Mouse (Mus musculus): ENCODE results near the gene Camsap1. TPM values are rescaled to one million over a fixed set of nuclear protein-coding genes. Genes with fewer than 3 reads are reported as not detected.

Camsap1 gene
- polyA plus RNA-seq, 1 experiment from 2014 or later, result 7.3 TPM

GRCm38 (mm10) chr2:25987817-25988216, 4.7 kb upstream of the Camsap1 start:
- Histone ChIP-seq H3K9ac (ENCODE audit: low read length) (no peak overlapping the region), H3K4me2 (ENCODE audit: low read depth, low read length) (no peak overlapping the region), H3K27ac (ENCODE audit: low read length) (no peak overlapping the region), H3K4me1 (ENCODE audit: control insufficient read depth, insufficient read depth, low read length) (peaks cover 5% of the 10 kb centered on the region; the same call in 1 of the 2 replicates), H3K27me3 (ENCODE audit: control insufficient read depth, insufficient read depth, low read length) (no peaks in the 10 kb centered on the region), H3K4me3 (replicated peaks; ENCODE audit: low read length) (no peak overlapping the region), H3K9me3 (replicated peaks; ENCODE audit: control insufficient read depth, low read length) (no peaks in the 10 kb centered on the region), H3K36me3 (ENCODE audit: control insufficient read depth, insufficient read depth, low read length) (no peaks in the 10 kb centered on the region)
- ATAC-seq (ENCODE audit: insufficient read depth, low FRiP score), result no peak
- WGBS, result 80% methylated on average over 6 of the region's 6 CpGs

GRCm38 (mm10) chr2:25986601-25987000, 3.5 kb upstream of the Camsap1 start:
- Histone ChIP-seq H3K9me3 (replicated peaks; ENCODE audit: control insufficient read depth, low read length) (no peaks in the 10 kb centered on the region), H3K4me2 (ENCODE audit: low read depth, low read length) (no peak overlapping the region), H3K9ac (ENCODE audit: low read length) (no peak overlapping the region), H3K4me1 (ENCODE audit: control insufficient read depth, insufficient read depth, low read length) (peaks cover 7% of the 10 kb centered on the region), H3K4me3 (replicated peaks; ENCODE audit: low read length) (no peak overlapping the region), H3K36me3 (ENCODE audit: control insufficient read depth, insufficient read depth, low read length) (no peaks in the 10 kb centered on the region), H3K27ac (ENCODE audit: low read length) (no peak overlapping the region), H3K27me3 (ENCODE audit: control insufficient read depth, insufficient read depth, low read length) (no peaks in the 10 kb centered on the region)
- ATAC-seq (ENCODE audit: insufficient read depth, low FRiP score), result no peak
- WGBS, result 63% methylated on average over 5 of the region's 5 CpGs

DNA sequence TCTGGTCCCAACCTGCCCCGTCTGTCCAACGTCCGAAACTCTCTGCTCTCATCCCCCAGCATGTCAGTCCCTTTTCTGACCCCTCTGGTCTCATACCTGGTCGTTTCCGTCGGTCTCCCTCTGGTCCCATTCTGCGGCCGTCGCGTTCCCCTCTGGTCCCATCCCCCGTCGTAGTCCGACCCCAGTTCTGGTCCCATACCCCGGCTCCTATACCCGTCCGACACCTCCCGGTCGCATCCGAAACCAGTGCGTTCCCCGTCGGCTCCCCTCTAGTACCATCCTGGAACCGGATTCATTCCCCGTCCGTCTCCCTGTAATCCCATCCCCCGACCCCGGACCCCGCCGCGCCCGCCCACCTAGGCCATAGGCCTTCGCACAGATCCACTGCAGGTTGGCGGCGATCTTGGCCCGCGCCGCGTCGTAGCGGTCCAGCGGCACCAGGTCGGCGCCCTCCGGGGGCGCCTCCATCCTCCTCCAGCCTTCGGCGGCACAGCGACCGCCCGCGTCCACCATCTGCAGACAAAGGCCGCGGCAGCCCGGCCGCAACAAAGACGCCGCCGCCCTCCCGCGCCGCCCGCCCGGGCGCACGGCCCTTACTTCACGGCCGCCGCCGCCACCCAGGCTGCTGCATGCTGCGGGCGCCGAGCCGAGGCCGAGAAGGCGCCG, 523 bp downstream of the Camsap1 start:
- under 1% methylated on average over 65 of the region's 76 CpGs for WGBS
- H3K4me2 ChIP-seq (ENCODE audit: low read depth, low read length), result peak overlapping the region; percentile 93
- H3K27ac ChIP-seq (ENCODE audit: low read length), result peak overlapping the region; percentile 71
- no peaks in the 10 kb centered on the region for H3K36me3 ChIP-seq (ENCODE audit: control insufficient read depth, insufficient read depth, low read length)
- H3K27me3 ChIP-seq (ENCODE audit: control insufficient read depth, insufficient read depth, low read length), result no peaks in the 10 kb centered on the region
- H3K9ac ChIP-seq (ENCODE audit: low read length), result peak overlapping the region; percentile 95
- H3K4me1 ChIP-seq (ENCODE audit: control insufficient read depth, insufficient read depth, low read length), result peaks cover 32% of the 10 kb centered on the region
- peak overlapping the region; percentile 94 for H3K4me3 ChIP-seq (replicated peaks; ENCODE audit: low read length)
- peak; percentile 1; the same call in 1 of the 2 replicates for ATAC-seq (ENCODE audit: insufficient read depth, low FRiP score)
- no peaks in the 10 kb centered on the region for H3K9me3 ChIP-seq (replicated peaks; ENCODE audit: control insufficient read depth, low read length)

DNA sequence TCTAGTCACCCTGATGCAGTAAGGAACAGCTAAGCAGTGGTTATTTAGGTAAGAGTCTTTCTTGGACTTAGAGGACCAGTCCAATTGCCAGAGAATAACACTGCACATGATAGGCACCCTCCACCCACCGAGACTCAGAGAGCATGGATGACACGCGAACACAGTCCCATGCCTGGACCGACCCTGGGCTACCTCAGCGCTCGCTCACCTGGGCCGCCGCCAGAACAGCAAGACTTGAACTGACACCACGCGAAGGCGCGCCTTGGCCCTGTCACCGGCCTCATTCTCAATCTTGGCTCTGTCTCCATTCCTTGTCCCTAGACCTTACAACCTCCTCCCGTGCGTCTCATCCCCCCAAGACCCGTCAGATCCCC, 1.0 kb downstream of the Camsap1 start:
- H3K27me3 ChIP-seq (ENCODE audit: control insufficient read depth, insufficient read depth, low read length), result no peaks in the 10 kb centered on the region
- WGBS, result 1% methylated on average over 16 of the region's 16 CpGs
- peak overlapping the region; percentile 71 for H3K27ac ChIP-seq (ENCODE audit: low read length)

GRCm38 (mm10) chr2:25978997-25979396, 4.1 kb downstream of the Camsap1 start:
- Histone ChIP-seq H3K36me3 (ENCODE audit: control insufficient read depth, insufficient read depth, low read length) (no peaks in the 10 kb centered on the region), H3K4me1 (ENCODE audit: control insufficient read depth, insufficient read depth, low read length) (peaks cover 35% of the 10 kb centered on the region), H3K9ac (ENCODE audit: low read length) (no peak overlapping the region), H3K27me3 (ENCODE audit: control insufficient read depth, insufficient read depth, low read length) (no peaks in the 10 kb centered on the region), H3K4me3 (replicated peaks; ENCODE audit: low read length) (no peak overlapping the region), H3K27ac (ENCODE audit: low read length) (no peak overlapping the region), H3K4me2 (ENCODE audit: low read depth, low read length) (no peak overlapping the region), H3K9me3 (replicated peaks; ENCODE audit: control insufficient read depth, low read length) (no peaks in the 10 kb centered on the region)
- ATAC-seq (ENCODE audit: insufficient read depth, low FRiP score), result no peak
- WGBS, result 71% methylated on average over 4 of the region's 4 CpGs

More for the DNA sequence above, 1.0 kb downstream of the Camsap1 start:
- ATAC-seq (ENCODE audit: insufficient read depth, low FRiP score), result no peak
- Histone ChIP-seq H3K9me3 (replicated peaks; ENCODE audit: control insufficient read depth, low read length) (no peaks in the 10 kb centered on the region), H3K4me1 (ENCODE audit: control insufficient read depth, insufficient read depth, low read length) (peaks cover 32% of the 10 kb centered on the region), H3K9ac (ENCODE audit: low read length) (peak overlapping the region; percentile 95), H3K36me3 (ENCODE audit: control insufficient read depth, insufficient read depth, low read length) (no peaks in the 10 kb centered on the region), H3K4me2 (ENCODE audit: low read depth, low read length) (peak overlapping the region; percentile 93), H3K4me3 (replicated peaks; ENCODE audit: low read length) (peak overlapping the region; percentile 94)

GRCm38 (mm10) chr2:25977587-25978239, 5.4 kb downstream of the Camsap1 start:
- H3K36me3 ChIP-seq (ENCODE audit: control insufficient read depth, insufficient read depth, low read length), result no peaks in the 10 kb centered on the region
- H3K4me1 ChIP-seq (ENCODE audit: control insufficient read depth, insufficient read depth, low read length), result peaks cover 32% of the 10 kb centered on the region
- no peak overlapping the region for H3K4me2 ChIP-seq (ENCODE audit: low read depth, low read length)
- no peak overlapping the region for H3K9ac ChIP-seq (ENCODE audit: low read length)
- no peaks in the 10 kb centered on the region for H3K9me3 ChIP-seq (replicated peaks; ENCODE audit: control insufficient read depth, low read length)
- WGBS, result 58% methylated on average over 7 of the region's 7 CpGs
- H3K27me3 ChIP-seq (ENCODE audit: control insufficient read depth, insufficient read depth, low read length), result no peaks in the 10 kb centered on the region
- ATAC-seq (ENCODE audit: insufficient read depth, low FRiP score), result no peak
- H3K27ac ChIP-seq (ENCODE audit: low read length), result no peak overlapping the region
- no peak overlapping the region for H3K4me3 ChIP-seq (replicated peaks; ENCODE audit: low read length)

DNA sequence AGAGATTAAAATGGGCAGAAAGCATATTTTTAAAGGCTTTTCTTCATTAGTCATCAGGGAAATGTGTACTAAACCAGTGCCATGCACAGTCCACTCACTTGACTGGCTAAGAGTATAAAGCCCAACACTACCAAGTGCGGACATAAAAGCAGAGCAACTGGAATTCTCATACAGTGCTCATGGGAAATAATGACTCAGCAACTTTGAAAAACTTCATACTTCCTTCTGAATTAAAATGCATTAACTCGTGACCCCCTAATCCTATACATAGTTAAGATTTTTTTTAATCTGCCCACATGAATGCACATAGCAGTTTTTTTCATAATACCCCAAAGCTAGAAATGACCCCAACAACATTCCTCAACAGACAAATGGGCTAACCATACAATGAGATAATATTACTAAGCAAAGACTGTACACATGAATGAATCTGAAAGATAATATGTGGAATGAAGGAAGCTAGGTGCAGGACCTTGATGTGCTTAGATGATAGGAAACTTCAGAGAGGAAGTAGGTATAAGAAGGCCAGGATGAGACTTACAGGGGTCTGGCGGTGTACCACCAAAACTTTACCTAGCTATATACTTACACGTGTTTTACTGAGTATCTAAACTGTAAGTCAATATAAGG, 7.8 kb downstream of the Camsap1 start:
- Histone ChIP-seq H3K27me3 (ENCODE audit: control insufficient read depth, insufficient read depth, low read length) (no peaks in the 10 kb centered on the region), H3K4me3 (replicated peaks; ENCODE audit: low read length) (no peak overlapping the region), H3K4me1 (ENCODE audit: control insufficient read depth, insufficient read depth, low read length) (peaks cover 25% of the 10 kb centered on the region), H3K9me3 (replicated peaks; ENCODE audit: control insufficient read depth, low read length) (no peaks in the 10 kb centered on the region), H3K36me3 (ENCODE audit: control insufficient read depth, insufficient read depth, low read length) (no peaks in the 10 kb centered on the region), H3K4me2 (ENCODE audit: low read depth, low read length) (no peak overlapping the region), H3K9ac (ENCODE audit: low read length) (no peak overlapping the region), H3K27ac (ENCODE audit: low read length) (no peak overlapping the region)
- WGBS, result 85% methylated on average over 4 of the region's 4 CpGs
- no peak for ATAC-seq (ENCODE audit: insufficient read depth, low FRiP score)

DNA sequence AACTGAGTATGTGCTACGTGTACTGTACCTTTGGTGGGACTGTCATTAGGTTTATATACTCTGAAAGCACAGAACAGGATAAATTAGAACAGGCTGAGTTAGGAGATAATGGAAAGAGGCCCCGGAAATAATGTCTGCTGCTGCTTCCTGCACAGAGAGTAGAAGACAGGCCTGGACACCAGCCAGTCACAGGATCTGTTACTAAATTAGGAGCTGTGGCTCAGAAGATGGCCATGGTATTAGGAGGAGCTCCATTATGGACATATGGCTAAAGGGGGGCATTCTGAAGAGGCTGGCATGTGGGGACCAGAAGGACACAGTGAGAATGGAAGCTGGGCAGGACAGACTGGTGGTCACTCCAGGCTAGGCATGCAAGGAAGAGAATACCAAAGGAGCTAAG, 12.7 kb downstream of the Camsap1 start:
- 51% methylated on average over 2 of the region's 2 CpGs for WGBS

DNA sequence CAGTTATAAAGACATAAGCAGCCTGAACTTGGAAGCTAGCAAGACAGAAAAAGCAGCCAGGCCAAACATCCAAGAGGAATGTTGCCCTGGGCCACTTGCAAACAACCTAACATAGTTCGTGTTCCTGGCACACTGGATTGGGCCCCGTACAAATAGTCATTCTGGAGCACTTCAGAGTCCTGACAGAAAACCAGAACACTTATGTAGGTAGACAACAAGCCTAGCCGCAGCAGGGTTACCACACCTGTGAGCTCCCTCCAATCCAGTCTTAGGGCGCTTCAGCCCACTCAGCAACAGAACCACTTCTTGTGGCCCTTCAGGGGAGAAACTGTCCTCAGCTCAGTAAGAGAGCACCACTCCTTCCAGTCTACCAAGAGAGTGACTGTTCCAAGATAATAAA, 13.8 kb downstream of the Camsap1 start:
- ATAC-seq (ENCODE audit: insufficient read depth, low FRiP score), result no peak
- 86% methylated on average over 4 of the region's 4 CpGs for WGBS

More for the DNA sequence above, 12.7 kb downstream of the Camsap1 start:
- Histone ChIP-seq H3K27ac (ENCODE audit: low read length) (0 out of 2 replicates have a peak overlapping the region, but pooled peaks have one; percentile 8), H3K9me3 (replicated peaks; ENCODE audit: control insufficient read depth, low read length) (no peaks in the 10 kb centered on the region), H3K4me2 (ENCODE audit: low read depth, low read length) (no peak overlapping the region), H3K4me1 (ENCODE audit: control insufficient read depth, insufficient read depth, low read length) (peaks cover 11% of the 10 kb centered on the region), H3K9ac (ENCODE audit: low read length) (no peak overlapping the region), H3K4me3 (replicated peaks; ENCODE audit: low read length) (no peak overlapping the region), H3K27me3 (ENCODE audit: control insufficient read depth, insufficient read depth, low read length) (no peaks in the 10 kb centered on the region), H3K36me3 (ENCODE audit: control insufficient read depth, insufficient read depth, low read length) (peaks cover 4% of the 10 kb centered on the region; the same call in 1 of the 2 replicates)
- no peak for ATAC-seq (ENCODE audit: insufficient read depth, low FRiP score)

More for the DNA sequence above, 13.8 kb downstream of the Camsap1 start:
- peaks cover 7% of the 10 kb centered on the region; the same call in 1 of the 2 replicates for H3K4me1 ChIP-seq (ENCODE audit: control insufficient read depth, insufficient read depth, low read length)
- no peak overlapping the region for H3K27ac ChIP-seq (ENCODE audit: low read length)
- H3K9me3 ChIP-seq (replicated peaks; ENCODE audit: control insufficient read depth, low read length), result no peaks in the 10 kb centered on the region
- no peak overlapping the region for H3K9ac ChIP-seq (ENCODE audit: low read length)
- H3K4me2 ChIP-seq (ENCODE audit: low read depth, low read length), result no peak overlapping the region
- peaks cover 15% of the 10 kb centered on the region; the same call in 1 of the 2 replicates for H3K36me3 ChIP-seq (ENCODE audit: control insufficient read depth, insufficient read depth, low read length)
- no peaks in the 10 kb centered on the region for H3K27me3 ChIP-seq (ENCODE audit: control insufficient read depth, insufficient read depth, low read length)
- no peak overlapping the region for H3K4me3 ChIP-seq (replicated peaks; ENCODE audit: low read length)
